Mouse (Mus musculus) kidney, postnatal 0 days (tissue): ENCODE data around the gene Raver2. TPM values are rescaled to one million over a fixed set of nuclear protein-coding genes. Genes with fewer than 3 reads are reported as not detected.

Experiments
- ATAC-seq: fragments of 200-750 bp; cut with Nextera tagmentation; replicated peaks from 2 replicates; pipeline ENCODE4 v1.8.0; 2017; ENCODE audit warnings: low read depth, moderate number of reproducible peaks, moderate TSS enrichment, moderate library complexity; ENCODE audit not compliant: low FRiP score
- DNase-seq: peaks from one replicate; pipeline ENCODE4 v3.0.0-alpha.2; 2016; ENCODE audit warnings: low spot score
- H3K27ac ChIP-seq: fragments of 300-500 bp; sonication (generic); 2 replicates; pipeline ENCODE4 v1.5.1; 2014; ENCODE audit warnings: mild to moderate bottlenecking
- H3K27me3 ChIP-seq: fragments of 300-500 bp; sonication (generic); 2 replicates; pipeline ENCODE4 v1.6.1; 2014; ENCODE audit warnings: low read length, mixed read lengths; ENCODE audit not compliant: insufficient read depth
- H3K36me3 ChIP-seq: fragments of 300-500 bp; sonication (generic); 2 replicates; pipeline ENCODE4 v1.6.1; 2014; ENCODE audit warnings: low read length, mixed read lengths; ENCODE audit not compliant: insufficient read depth
- H3K4me1 ChIP-seq: fragments of 300-500 bp; sonication (generic); replicated peaks from 2 replicates; pipeline ENCODE4 v1.6.1; 2014; ENCODE audit warnings: antibody characterized with exemption, low read length, mixed read lengths; ENCODE audit not compliant: insufficient read depth
- H3K4me2 ChIP-seq: fragments of 300-500 bp; sonication (generic); 2 replicates; pipeline ENCODE4 v1.6.1; 2014; ENCODE audit warnings: mild to moderate bottlenecking, low read length, moderate library complexity, mixed read lengths
- H3K4me3 ChIP-seq: fragments of 300-500 bp; sonication (generic); replicated peaks from 2 replicates; pipeline ENCODE4 v1.5.1; 2014; ENCODE audit warnings: low read depth, low read length
- H3K9ac ChIP-seq: fragments of 300-500 bp; sonication (generic); 2 replicates; pipeline ENCODE4 v1.6.1; 2014; ENCODE audit warnings: low read depth, low read length
- H3K9me3 ChIP-seq: fragments of 300-500 bp; sonication (generic); replicated peaks from 2 replicates; pipeline ENCODE4 v1.6.1; 2016; ENCODE audit warnings: low read length, inconsistent platforms, mixed read lengths
- CTCF ChIP-seq: IDR thresholded peaks from 2 replicates; pipeline ENCODE4 v1.5.1; 2016; ENCODE audit warnings: antibody characterized with exemption, low read depth, mild to moderate bottlenecking, moderate library complexity
- WGBS: fragments of 180-500 bp; shearing (Covaris S2); extraction: QIAGEN DNeasy Blood & Tissue Kit; methylation state at CpG from one replicate; pipeline ENCODE4 v1.1.7; 2014; 5-methylcytosine and 5-hydroxymethylcytosine counted together
- polyA plus RNA-seq: library from polyadenylated mRNA; unstranded; fragments of >200 nt; fragmentation: Nextera tagmentation; extraction: Ambion mirVana; gene quantifications from 2 replicates; pipeline ENCODE4 v1.2.1, GENCODE M21; 2015

Gene Raver2
- 9.1 and 9.2 TPM in 2 replicates for polyA plus RNA-seq

GRCm38 (mm10) chr4:101068786-101069153 lies at the start of gene Raver2:
TSS of gene Raver2 (plus strand) at chr4:101068983.
- H3K9ac ChIP-seq = peak within 1 kb of the TSS; percentile 78
- H3K27me3 ChIP-seq = no peaks in the 10 kb centered on the region
- no peaks in the 10 kb centered on the region for H3K9me3 ChIP-seq
- peak; percentile 80 for ATAC-seq
- WGBS = 3% methylated on average over 34 of the region's 54 CpGs
- peak within 1 kb of the TSS; percentile 99 for H3K4me2 ChIP-seq
- DNase-seq = peak; percentile 78
- H3K4me3 ChIP-seq = peak within 1 kb of the TSS; percentile 87
- no peaks in the 10 kb centered on the region for H3K4me1 ChIP-seq
- no peaks in the 10 kb centered on the region for H3K36me3 ChIP-seq
- peak; percentile 29; the same call in 1 of the 2 replicates for TF ChIP-seq CTCF
- peak within 1 kb of the TSS; percentile 50 for H3K27ac ChIP-seq

- no peak within 1 kb of the TSS for H3K4me2 ChIP-seq
- 0 out of 2 replicates have a peak, but pooled peaks cover 5% of the 10 kb centered on the region for H3K9me3 ChIP-seq
- no peaks in the 10 kb centered on the region for H3K27me3 ChIP-seq
- no peaks in the 10 kb centered on the region for H3K4me1 ChIP-seq
- no peak within 1 kb of the TSS for H3K4me3 ChIP-seq
- DNase-seq (no peak), ATAC-seq (no peak)
- H3K36me3 ChIP-seq = no peaks in the 10 kb centered on the region
- H3K27ac ChIP-seq = no peak within 1 kb of the TSS
- WGBS = 81% methylated on average over 4 of the region's 4 CpGs
- no peak within 1 kb of the TSS for H3K9ac ChIP-seq
- TF ChIP-seq CTCF = no peak
Observed at GRCm38 (mm10) chr4:101020596-101020995, 48.2 kb upstream of the Raver2 start, which contains the start of gene Gm10577. TSS of gene Gm10577 (minus strand) at chr4:101020696.

GRCm38 (mm10) chr4:101026566-101026965 lies 42.2 kb upstream of the Raver2 start:
- DNase-seq = no peak
- TF ChIP-seq CTCF = no peak
- H3K4me3 ChIP-seq = no peak overlapping the region
- no peaks in the 10 kb centered on the region for H3K4me1 ChIP-seq
- no peak overlapping the region for H3K4me2 ChIP-seq
- 62% methylated on average over 5 of the region's 5 CpGs for WGBS
- H3K9ac ChIP-seq = no peak overlapping the region
- H3K27me3 ChIP-seq = no peaks in the 10 kb centered on the region
- no peak for ATAC-seq
- H3K36me3 ChIP-seq = no peaks in the 10 kb centered on the region
- no peak overlapping the region for H3K27ac ChIP-seq
- 0 out of 2 replicates have a peak, but pooled peaks cover 5% of the 10 kb centered on the region for H3K9me3 ChIP-seq

GRCm38 (mm10) chr4:101026995-101027394 lies 41.8 kb upstream of the Raver2 start:
- no peak overlapping the region for H3K27ac ChIP-seq
- no peaks in the 10 kb centered on the region for H3K36me3 ChIP-seq
- no peak overlapping the region for H3K4me3 ChIP-seq
- DNase-seq (no peak), ATAC-seq (no peak)
- no peaks in the 10 kb centered on the region for H3K4me1 ChIP-seq
- no peak overlapping the region for H3K9ac ChIP-seq
- 72% methylated on average over 2 of the region's 2 CpGs for WGBS
- H3K4me2 ChIP-seq = no peak overlapping the region
- H3K27me3 ChIP-seq = no peaks in the 10 kb centered on the region
- TF ChIP-seq CTCF = no peak
- H3K9me3 ChIP-seq = 0 out of 2 replicates have a peak, but pooled peaks cover 5% of the 10 kb centered on the region

- H3K27ac ChIP-seq = no peak overlapping the region
- H3K4me1 ChIP-seq = no peaks in the 10 kb centered on the region
- H3K9me3 ChIP-seq = 0 out of 2 replicates have a peak, but pooled peaks cover 5% of the 10 kb centered on the region
- WGBS = 88% methylated on average over 9 of the region's 9 CpGs
- ATAC-seq (no peak), DNase-seq (no peak)
- no peaks in the 10 kb centered on the region for H3K27me3 ChIP-seq
- H3K9ac ChIP-seq = no peak overlapping the region
- no peak for TF ChIP-seq CTCF
- no peaks in the 10 kb centered on the region for H3K36me3 ChIP-seq
- no peak overlapping the region for H3K4me2 ChIP-seq
- H3K4me3 ChIP-seq = no peak overlapping the region
Observed at GRCm38 (mm10) chr4:101027852-101028411, 40.9 kb upstream of the Raver2 start.

GRCm38 (mm10) chr4:101033047-101033446 lies 35.7 kb upstream of the Raver2 start:
- Histone ChIP-seq H3K4me2 (no peak overlapping the region), H3K27ac (no peak overlapping the region), H3K9me3 (no peaks in the 10 kb centered on the region), H3K36me3 (no peaks in the 10 kb centered on the region), H3K27me3 (no peaks in the 10 kb centered on the region), H3K4me1 (no peaks in the 10 kb centered on the region), H3K4me3 (no peak overlapping the region), H3K9ac (no peak overlapping the region)
- no peak for TF ChIP-seq CTCF
- ATAC-seq = no peak
- no peak for DNase-seq
- WGBS = 70% methylated on average over 3 of the region's 3 CpGs
